Mouse (Mus musculus) hindbrain, postnatal 0 days (tissue): ENCODE data around the gene Sh3tc1. TPM values are rescaled to one million over a fixed set of nuclear protein-coding genes. Genes with fewer than 3 reads are reported as not detected.

Source experiments
- ATAC-seq: fragments of 200-750 bp; cut with Nextera tagmentation; 2 replicates; pipeline ENCODE4 v1.8.0; 2017; ENCODE audit warnings: mild to moderate bottlenecking, moderate TSS enrichment, moderate library complexity
- DNase-seq: peaks from one replicate; pipeline ENCODE4 v3.0.0-alpha.2; 2015; ENCODE audit warnings: low spot score
- H3K27ac ChIP-seq: fragments of 300-500 bp; sonication (generic); 2 replicates; pipeline ENCODE4 v1.5.1; 2014; ENCODE audit warnings: mild to moderate bottlenecking
- H3K27me3 ChIP-seq: fragments of 300-500 bp; sonication (generic); 2 replicates; pipeline ENCODE4 v1.6.1; 2014; ENCODE audit warnings: low read length, mixed read lengths; ENCODE audit not compliant: insufficient read depth
- H3K36me3 ChIP-seq: fragments of 300-500 bp; sonication (generic); 2 replicates; pipeline ENCODE4 v1.6.1; 2014; ENCODE audit warnings: low read length, mixed read lengths; ENCODE audit not compliant: insufficient read depth
- H3K4me1 ChIP-seq: fragments of 300-500 bp; sonication (generic); 2 replicates; pipeline ENCODE4 v1.6.1; 2014; ENCODE audit warnings: antibody characterized with exemption, low read length, mixed read lengths; ENCODE audit not compliant: insufficient read depth
- H3K4me2 ChIP-seq: fragments of 300-500 bp; sonication (generic); 2 replicates; pipeline ENCODE4 v1.6.1; 2014; ENCODE audit warnings: low read depth, mild to moderate bottlenecking, low read length, moderate library complexity, mixed read lengths
- H3K4me3 ChIP-seq: fragments of 300-500 bp; sonication (generic); 2 replicates; pipeline ENCODE4 v1.5.1; 2014; ENCODE audit warnings: low read length
- H3K9ac ChIP-seq: fragments of 300-500 bp; sonication (generic); replicated peaks from 2 replicates; pipeline ENCODE4 v1.6.1; 2014; ENCODE audit warnings: mild to moderate bottlenecking, low read length, moderate library complexity, mixed read lengths
- H3K9me3 ChIP-seq: fragments of 300-500 bp; sonication (generic); 2 replicates; pipeline ENCODE4 v1.6.1; 2016; ENCODE audit warnings: low read length, mixed read lengths
- CTCF ChIP-seq: IDR thresholded peaks from 2 replicates; pipeline ENCODE4 v1.5.1; 2016; ENCODE audit warnings: antibody characterized with exemption, control low read depth, low read depth
- WGBS: fragments of 180-500 bp; shearing (Covaris S2); extraction: QIAGEN DNeasy Blood & Tissue Kit; methylation state at CpG from one replicate; pipeline ENCODE4 v1.1.7; 2014; 5-methylcytosine and 5-hydroxymethylcytosine counted together
- polyA plus RNA-seq: library from polyadenylated mRNA; unstranded; fragments of >200 nt; fragmentation: Nextera tagmentation; extraction: Ambion mirVana; gene quantifications from 2 replicates; pipeline ENCODE4 v1.2.1, GENCODE M21; 2015
- total RNA-seq: library from RNA; depleted of rRNA; stranded (reverse); fragments of >200 nt; gene quantifications from 2 replicates; pipeline ENCODE4 v1.2.3, GENCODE M21; 2014

Sh3tc1 gene
- total and polyA plus RNA-seq, 2 experiments from 2014 or later, result 2.0 to 4.1 TPM

GRCm38 (mm10) chr5:35670412-35670801, 69.4 kb downstream of the Sh3tc1 start:
- no peak for ATAC-seq
- 49% methylated on average over 6 of the region's 6 CpGs for WGBS
- DNase-seq, result no peak
- Histone ChIP-seq H3K27ac (peak overlapping the region; percentile 78; the same call in 1 of the 2 replicates), H3K4me1 (peaks cover 35% of the 10 kb centered on the region), H3K9me3 (no peaks in the 10 kb centered on the region), H3K4me3 (no peak overlapping the region), H3K27me3 (no peaks in the 10 kb centered on the region), H3K4me2 (peak overlapping the region; percentile 24; the same call in 1 of the 2 replicates), H3K9ac (no peak overlapping the region), H3K36me3 (no peaks in the 10 kb centered on the region)
- no peak for TF ChIP-seq CTCF

GRCm38 (mm10) chr5:35669747-35670411, 69.9 kb downstream of the Sh3tc1 start:
- Histone ChIP-seq H3K4me2 (peak overlapping the region; percentile 24; the same call in 1 of the 2 replicates), H3K9ac (no peak overlapping the region; the same call in 1 of the 2 replicates), H3K36me3 (no peaks in the 10 kb centered on the region), H3K27me3 (no peaks in the 10 kb centered on the region), H3K4me1 (peaks cover 35% of the 10 kb centered on the region), H3K4me3 (no peak overlapping the region), H3K27ac (peak overlapping the region; percentile 78; the same call in 1 of the 2 replicates), H3K9me3 (no peaks in the 10 kb centered on the region)
- ATAC-seq (no peak), DNase-seq (peak; percentile 48)
- 45% methylated on average over 11 of the region's 11 CpGs for WGBS
- no peak for TF ChIP-seq CTCF

- no peak for DNase-seq
- Histone ChIP-seq H3K27me3 (no peaks in the 10 kb centered on the region), H3K9ac (no peak overlapping the region), H3K4me2 (no peak overlapping the region), H3K4me3 (no peak overlapping the region), H3K36me3 (no peaks in the 10 kb centered on the region), H3K9me3 (no peaks in the 10 kb centered on the region), H3K4me1 (peaks cover 7% of the 10 kb centered on the region), H3K27ac (no peak overlapping the region)
- no peak for TF ChIP-seq CTCF
- no peak for ATAC-seq
- 87% methylated on average over 7 of the region's 7 CpGs for WGBS
Observed at GRCm38 (mm10) chr5:35666152-35666551, 73.6 kb downstream of the Sh3tc1 start.

- 69% methylated on average over 9 of the region's 9 CpGs for WGBS
- Histone ChIP-seq H3K4me3 (no peak overlapping the region), H3K4me1 (no peaks in the 10 kb centered on the region), H3K27me3 (no peaks in the 10 kb centered on the region), H3K27ac (no peak overlapping the region), H3K9me3 (no peaks in the 10 kb centered on the region), H3K36me3 (no peaks in the 10 kb centered on the region), H3K4me2 (no peak overlapping the region), H3K9ac (no peak overlapping the region)
- no peak for DNase-seq
- TF ChIP-seq CTCF, result no peak
- no peak for ATAC-seq
Observed at GRCm38 (mm10) chr5:35662021-35662545, 77.7 kb downstream of the Sh3tc1 start.

- no peak for DNase-seq
- Histone ChIP-seq H3K9me3 (no peaks in the 10 kb centered on the region), H3K36me3 (no peaks in the 10 kb centered on the region), H3K4me2 (no peak overlapping the region), H3K27ac (no peak overlapping the region), H3K27me3 (no peaks in the 10 kb centered on the region), H3K9ac (no peak overlapping the region), H3K4me1 (no peaks in the 10 kb centered on the region), H3K4me3 (no peak overlapping the region)
- 69% methylated on average over 6 of the region's 6 CpGs for WGBS
- TF ChIP-seq CTCF, result no peak
- ATAC-seq, result no peak
Observed at GRCm38 (mm10) chr5:35661210-35661609, 78.6 kb downstream of the Sh3tc1 start.

- Histone ChIP-seq H3K4me3 (no peak overlapping the region), H3K9ac (no peak overlapping the region), H3K36me3 (no peaks in the 10 kb centered on the region), H3K9me3 (no peaks in the 10 kb centered on the region), H3K27ac (no peak overlapping the region), H3K27me3 (no peaks in the 10 kb centered on the region), H3K4me2 (no peak overlapping the region), H3K4me1 (no peaks in the 10 kb centered on the region)
- no peak for TF ChIP-seq CTCF
- no peak for ATAC-seq
- WGBS, result 56% methylated on average over 3 of the region's 3 CpGs
- DNase-seq, result no peak
Observed at GRCm38 (mm10) chr5:35659503-35659902, 80.3 kb downstream of the Sh3tc1 start.
